Mouse (Mus musculus) liver, embryonic 13.5 days (tissue): Measurements from ENCODE around the gene Fgd6. TPM values are rescaled to one million over a fixed set of nuclear protein-coding genes. Genes with fewer than 3 reads are reported as not detected.

Source experiments
- ATAC-seq: fragments of 200-750 bp; cut with Nextera tagmentation; 2 replicates; pipeline ENCODE4 v1.8.0; 2017; ENCODE audit warnings: low read depth, mild to moderate bottlenecking, moderate number of reproducible peaks, moderate library complexity
- DNase-seq: peaks from one replicate; pipeline ENCODE4 v3.0.0; 2022
- H3K27ac ChIP-seq: fragments of 300-500 bp; sonication (generic); 2 replicates; pipeline ENCODE4 v1.5.1; 2015; ENCODE audit warnings: moderate library complexity, mild to moderate bottlenecking, inconsistent platforms
- H3K27me3 ChIP-seq: fragments of 300-500 bp; sonication (generic); 2 replicates; pipeline ENCODE4 v1.6.1; 2015; ENCODE audit warnings: mild to moderate bottlenecking, inconsistent platforms
- H3K36me3 ChIP-seq: fragments of 300-500 bp; sonication (generic); 2 replicates; pipeline ENCODE4 v1.6.1; 2015; ENCODE audit warnings: mild to moderate bottlenecking, inconsistent platforms
- H3K4me1 ChIP-seq: fragments of 300-500 bp; sonication (generic); replicated peaks from 2 replicates; pipeline ENCODE4 v1.6.1; 2015; ENCODE audit warnings: inconsistent platforms
- H3K4me2 ChIP-seq: fragments of 300-500 bp; sonication (generic); 2 replicates; pipeline ENCODE4 v1.6.1; 2015; ENCODE audit warnings: inconsistent platforms, mild to moderate bottlenecking, moderate library complexity
- H3K4me3 ChIP-seq: fragments of 300-500 bp; sonication (generic); replicated peaks from 2 replicates; pipeline ENCODE4 v1.5.1; 2015; ENCODE audit warnings: mild to moderate bottlenecking, inconsistent platforms
- H3K9ac ChIP-seq: fragments of 300-500 bp; sonication (generic); 2 replicates; pipeline ENCODE4 v1.6.1; 2015; ENCODE audit warnings: mild to moderate bottlenecking, inconsistent platforms
- H3K9me3 ChIP-seq: fragments of 300-500 bp; sonication (generic); replicated peaks from 2 replicates; pipeline ENCODE4 v1.6.1; 2016; ENCODE audit warnings: inconsistent platforms
- WGBS: fragments of 180-500 bp; shearing (Covaris S2); methylation state at CpG from one replicate; pipeline ENCODE4 v1.1.7; 2015; ENCODE audit not compliant: insufficient replicate concordance; 5-methylcytosine and 5-hydroxymethylcytosine counted together
- polyA plus RNA-seq: library from polyadenylated mRNA; unstranded; fragments of >200 nt; fragmentation: Nextera tagmentation; extraction: Ambion mirVana; gene quantifications from 2 replicates; pipeline ENCODE4 v1.2.1, GENCODE M21; 2015

The Fgd6 gene
- polyA plus RNA-seq, 1 experiment from 2014 or later, result 2.4 TPM

GRCm38 (mm10) chr10:94117916-94118315 lies 82.1 kb downstream of the Fgd6 start:
- Histone ChIP-seq H3K4me2 (no peak overlapping the region), H3K9ac (no peak overlapping the region), H3K36me3 (peaks cover 12% of the 10 kb centered on the region), H3K9me3 (no peaks in the 10 kb centered on the region), H3K4me1 (peaks cover 21% of the 10 kb centered on the region), H3K27ac (no peak overlapping the region), H3K4me3 (no peak overlapping the region), H3K27me3 (no peaks in the 10 kb centered on the region)
- ATAC-seq (no peak), DNase-seq (no peak)
- 89% methylated on average over 3 of the region's 3 CpGs for WGBS

GRCm38 (mm10) chr10:94118993-94119392 lies 83.2 kb downstream of the Fgd6 start:
- H3K9me3 ChIP-seq, result no peaks in the 10 kb centered on the region
- DNase-seq (no peak), ATAC-seq (peak; percentile 13; the same call in 1 of the 2 replicates)
- H3K27me3 ChIP-seq, result no peaks in the 10 kb centered on the region
- peaks cover 21% of the 10 kb centered on the region for H3K36me3 ChIP-seq
- 66% methylated on average over 7 of the region's 7 CpGs for WGBS
- no peak overlapping the region for H3K9ac ChIP-seq
- H3K27ac ChIP-seq, result no peak overlapping the region
- no peak overlapping the region for H3K4me2 ChIP-seq
- H3K4me1 ChIP-seq, result peaks cover 28% of the 10 kb centered on the region
- no peak overlapping the region for H3K4me3 ChIP-seq

- no peak for ATAC-seq
- whole genome bisulfite sequencing, result 82% methylated on average over 9 of the region's 9 CpGs
These were observed 84.9 kb downstream of the Fgd6 start for GRCm38 (mm10) chr10:94120676-94121075.

GRCm38 (mm10) chr10:94122595-94122994 lies 86.8 kb downstream of the Fgd6 start:
- no peaks in the 10 kb centered on the region for H3K9me3 ChIP-seq
- no peak overlapping the region for H3K27ac ChIP-seq

More at GRCm38 (mm10) chr10:94120676-94121075, 84.9 kb downstream of the Fgd6 start:
- no peaks in the 10 kb centered on the region for H3K27me3 ChIP-seq
- no peak for DNase-seq
- no peak overlapping the region for H3K4me3 ChIP-seq
- no peak overlapping the region for H3K9ac ChIP-seq
- H3K36me3 ChIP-seq, result peaks cover 30% of the 10 kb centered on the region
- no peak overlapping the region for H3K27ac ChIP-seq
- no peaks in the 10 kb centered on the region for H3K9me3 ChIP-seq
- H3K4me1 ChIP-seq, result peaks cover 20% of the 10 kb centered on the region
- H3K4me2 ChIP-seq, result no peak overlapping the region

GRCm38 (mm10) chr10:94123581-94123980 lies 87.8 kb downstream of the Fgd6 start:
- H3K27ac ChIP-seq, result no peak overlapping the region
- H3K27me3 ChIP-seq, result no peaks in the 10 kb centered on the region
- DNase-seq (no peak), ATAC-seq (no peak)
- H3K4me3 ChIP-seq, result no peak overlapping the region
- no peak overlapping the region for H3K4me2 ChIP-seq
- WGBS, result 88% methylated on average over 5 of the region's 5 CpGs
- no peak overlapping the region for H3K9ac ChIP-seq
- peaks cover 54% of the 10 kb centered on the region for H3K36me3 ChIP-seq
- peaks cover 15% of the 10 kb centered on the region for H3K4me1 ChIP-seq
- H3K9me3 ChIP-seq, result no peaks in the 10 kb centered on the region

More at GRCm38 (mm10) chr10:94122595-94122994, 86.8 kb downstream of the Fgd6 start:
- Histone ChIP-seq H3K27me3 (no peaks in the 10 kb centered on the region), H3K4me2 (no peak overlapping the region), H3K36me3 (peaks cover 48% of the 10 kb centered on the region), H3K9ac (0 out of 2 replicates have a peak overlapping the region, but pooled peaks have one; percentile 5), H3K4me3 (no peak overlapping the region), H3K4me1 (peaks cover 15% of the 10 kb centered on the region)
- WGBS, result 53% methylated on average over 7 of the region's 7 CpGs
- DNase-seq, result peak; percentile 70
- ATAC-seq, result peak; percentile 92

- Histone ChIP-seq H3K27me3 (no peaks in the 10 kb centered on the region), H3K9me3 (no peaks in the 10 kb centered on the region), H3K27ac (no peak overlapping the region), H3K9ac (no peak overlapping the region), H3K4me2 (no peak overlapping the region), H3K4me3 (no peak overlapping the region), H3K36me3 (peaks cover 54% of the 10 kb centered on the region), H3K4me1 (peaks cover 15% of the 10 kb centered on the region)
- 73% methylated on average over 5 of the region's 5 CpGs for WGBS
- DNase-seq, result no peak
- ATAC-seq, result no peak
These were observed 88.6 kb downstream of the Fgd6 start for GRCm38 (mm10) chr10:94124376-94124775.

- no peak overlapping the region for H3K27ac ChIP-seq
- ATAC-seq, result no peak
- DNase-seq, result no peak
These were observed 93.9 kb downstream of the Fgd6 start for GRCm38 (mm10) chr10:94129680-94130119.

GRCm38 (mm10) chr10:94133081-94133480 lies 97.3 kb downstream of the Fgd6 start:
- ATAC-seq, result no peak
- DNase-seq, result no peak
- no peaks in the 10 kb centered on the region for H3K9me3 ChIP-seq
- H3K36me3 ChIP-seq, result peaks cover 17% of the 10 kb centered on the region
- no peak overlapping the region for H3K4me3 ChIP-seq
- WGBS, result 81% methylated on average over 8 of the region's 8 CpGs
- H3K27ac ChIP-seq, result no peak overlapping the region
- H3K9ac ChIP-seq, result no peak overlapping the region
- H3K4me2 ChIP-seq, result no peak overlapping the region
- no peaks in the 10 kb centered on the region for H3K4me1 ChIP-seq
- H3K27me3 ChIP-seq, result no peaks in the 10 kb centered on the region

More at GRCm38 (mm10) chr10:94129680-94130119, 93.9 kb downstream of the Fgd6 start:
- H3K4me2 ChIP-seq, result no peak overlapping the region
- no peaks in the 10 kb centered on the region for H3K9me3 ChIP-seq
- H3K4me1 ChIP-seq, result no peaks in the 10 kb centered on the region
- H3K36me3 ChIP-seq, result peaks cover 40% of the 10 kb centered on the region
- no peak overlapping the region for H3K9ac ChIP-seq
- no peak overlapping the region for H3K4me3 ChIP-seq
- WGBS, result 76% methylated on average over 9 of the region's 9 CpGs
- H3K27me3 ChIP-seq, result no peaks in the 10 kb centered on the region

- DNase-seq, result no peak
- no peak overlapping the region for H3K4me2 ChIP-seq
- H3K27me3 ChIP-seq, result no peaks in the 10 kb centered on the region
- WGBS, result 85% methylated on average over 7 of the region's 7 CpGs
- no peak overlapping the region for H3K27ac ChIP-seq
- no peak for ATAC-seq
- H3K4me1 ChIP-seq, result no peaks in the 10 kb centered on the region
- no peak overlapping the region for H3K4me3 ChIP-seq
- no peak overlapping the region for H3K9ac ChIP-seq
- peaks cover 20% of the 10 kb centered on the region for H3K36me3 ChIP-seq
- H3K9me3 ChIP-seq, result no peaks in the 10 kb centered on the region
These were observed 97.9 kb downstream of the Fgd6 start for GRCm38 (mm10) chr10:94133674-94134073.

- Histone ChIP-seq H3K4me1 (no peaks in the 10 kb centered on the region), H3K9me3 (no peaks in the 10 kb centered on the region), H3K4me2 (no peak overlapping the region), H3K9ac (no peak overlapping the region), H3K27ac (no peak overlapping the region), H3K4me3 (no peak overlapping the region), H3K36me3 (peaks cover 28% of the 10 kb centered on the region), H3K27me3 (no peaks in the 10 kb centered on the region)
- ATAC-seq (no peak), DNase-seq (no peak)
- 85% methylated on average over 12 of the region's 12 CpGs for WGBS
These were observed 99.0 kb downstream of the Fgd6 start for GRCm38 (mm10) chr10:94134535-94135390.

- DNase-seq (no peak), ATAC-seq (no peak)
- no peaks in the 10 kb centered on the region for H3K9me3 ChIP-seq
- H3K27ac ChIP-seq, result no peak overlapping the region
- peaks cover 42% of the 10 kb centered on the region for H3K36me3 ChIP-seq
- H3K4me2 ChIP-seq, result no peak overlapping the region
- 72% methylated on average over 10 of the region's 10 CpGs for WGBS
- no peaks in the 10 kb centered on the region for H3K4me1 ChIP-seq
- H3K27me3 ChIP-seq, result no peaks in the 10 kb centered on the region
- no peak overlapping the region for H3K4me3 ChIP-seq
- H3K9ac ChIP-seq, result no peak overlapping the region
These were observed 103.2 kb downstream of the Fgd6 start for GRCm38 (mm10) chr10:94138890-94139482.
